Mouse (Mus musculus) hindbrain, embryonic 11.5 days (tissue): ENCODE measurements around the gene Cpa2. TPM values are rescaled to one million over a fixed set of nuclear protein-coding genes. Genes with fewer than 3 reads are reported as not detected.

Experiments used
- ATAC-seq: fragments of 200-750 bp; cut with Nextera tagmentation; 2 replicates; pipeline ENCODE4 v1.8.0; 2017; ENCODE audit warnings: mild to moderate bottlenecking, moderate TSS enrichment, moderate library complexity; ENCODE audit not compliant: low FRiP score
- DNase-seq: peaks from one replicate; pipeline ENCODE4 v3.0.0-alpha.2; 2015; ENCODE audit warnings: low spot score
- H3K27ac ChIP-seq: fragments of 300-500 bp; sonication (generic); 2 replicates; pipeline ENCODE4 v1.5.1; 2014; ENCODE audit warnings: mild to moderate bottlenecking, low read depth, low read length
- H3K27me3 ChIP-seq: fragments of 300-500 bp; sonication (generic); 2 replicates; pipeline ENCODE4 v1.6.1; 2014; ENCODE audit warnings: mild to moderate bottlenecking, low read length, moderate library complexity, mixed read lengths; ENCODE audit not compliant: control insufficient read depth, insufficient read depth
- H3K36me3 ChIP-seq: fragments of 300-500 bp; sonication (generic); 2 replicates; pipeline ENCODE4 v1.6.1; 2014; ENCODE audit warnings: mild to moderate bottlenecking, low read length, moderate library complexity, mixed read lengths; ENCODE audit not compliant: control insufficient read depth, insufficient read depth
- H3K4me1 ChIP-seq: fragments of 300-500 bp; sonication (generic); replicated peaks from 2 replicates; pipeline ENCODE4 v1.6.1; 2014; ENCODE audit warnings: low read length, mixed read lengths; ENCODE audit not compliant: control insufficient read depth, insufficient read depth
- H3K4me2 ChIP-seq: fragments of 300-500 bp; sonication (generic); replicated peaks from 2 replicates; pipeline ENCODE4 v1.6.1; 2014; ENCODE audit warnings: mild to moderate bottlenecking, low read depth, low read length
- H3K4me3 ChIP-seq: fragments of 300-500 bp; sonication (generic); 2 replicates; pipeline ENCODE4 v1.5.1; 2014; ENCODE audit warnings: low read depth, low read length
- H3K9ac ChIP-seq: fragments of 300-500 bp; sonication (generic); 2 replicates; pipeline ENCODE4 v1.6.1; 2014; ENCODE audit warnings: low read depth, low read length
- H3K9me3 ChIP-seq: fragments of 300-500 bp; sonication (generic); 2 replicates; pipeline ENCODE4 v1.6.1; 2016; ENCODE audit warnings: low read length; ENCODE audit not compliant: control insufficient read depth
- WGBS: fragments of 180-500 bp; shearing (Covaris S2); extraction: QIAGEN DNeasy Blood & Tissue Kit; methylation state at CpG from one replicate; pipeline ENCODE4 v1.1.7; 2014; 5-methylcytosine and 5-hydroxymethylcytosine counted together
- polyA plus RNA-seq: library from polyadenylated mRNA; unstranded; fragments of >200 nt; fragmentation: Nextera tagmentation; extraction: Ambion mirVana; gene quantifications from 2 replicates; pipeline ENCODE4 v1.2.1, GENCODE M21; 2014

Cpa2 gene
- polyA plus RNA-seq: 6.8 and 9.4 TPM in 2 replicates

GRCm38 (mm10) chr6:30541009-30541799 lies at the start of gene Cpa2:
TSS of gene Cpa2 (plus strand) at chr6:30541582.
- Histone ChIP-seq H3K27ac (no peak within 1 kb of the TSS), H3K9ac (no peak within 1 kb of the TSS), H3K9me3 (no peaks in the 10 kb centered on the region), H3K4me3 (no peak within 1 kb of the TSS), H3K4me1 (peaks cover 2% of the 10 kb centered on the region; the same call in 1 of the 2 replicates), H3K4me2 (no peak within 1 kb of the TSS), H3K27me3 (no peaks in the 10 kb centered on the region), H3K36me3 (no peaks in the 10 kb centered on the region)
- DNase-seq (no peak), ATAC-seq (no peak)
- 74% methylated on average over 11 of the region's 11 CpGs for WGBS

DNA sequence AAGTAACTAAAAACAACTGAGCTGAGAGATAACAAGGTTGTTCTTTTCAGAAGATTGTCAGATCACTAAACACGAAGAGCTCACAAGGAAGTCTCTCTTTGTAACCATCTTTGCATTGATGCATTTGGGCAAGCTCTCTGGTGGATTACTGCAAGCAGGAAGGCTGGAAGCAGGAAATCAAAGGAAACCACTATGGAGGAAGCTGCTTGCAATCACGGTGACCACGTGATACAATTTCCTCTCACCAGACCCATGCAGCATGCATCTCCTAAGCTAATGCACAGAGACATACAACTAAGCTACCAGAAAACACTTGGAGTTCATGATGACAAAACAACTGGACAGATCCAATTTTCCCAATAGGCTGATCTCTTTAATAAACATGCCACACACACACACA lies 42.3 kb upstream of the Cpa2 start:
- Histone ChIP-seq H3K9me3 (no peaks in the 10 kb centered on the region), H3K27ac (no peak overlapping the region), H3K4me3 (no peak overlapping the region), H3K36me3 (0 out of 2 replicates have a peak, but pooled peaks cover 2% of the 10 kb centered on the region), H3K27me3 (no peaks in the 10 kb centered on the region), H3K4me2 (no peak overlapping the region), H3K9ac (no peak overlapping the region), H3K4me1 (no peaks in the 10 kb centered on the region)
- ATAC-seq (no peak), DNase-seq (no peak)
- 88% methylated on average over 3 of the region's 3 CpGs for WGBS

DNA sequence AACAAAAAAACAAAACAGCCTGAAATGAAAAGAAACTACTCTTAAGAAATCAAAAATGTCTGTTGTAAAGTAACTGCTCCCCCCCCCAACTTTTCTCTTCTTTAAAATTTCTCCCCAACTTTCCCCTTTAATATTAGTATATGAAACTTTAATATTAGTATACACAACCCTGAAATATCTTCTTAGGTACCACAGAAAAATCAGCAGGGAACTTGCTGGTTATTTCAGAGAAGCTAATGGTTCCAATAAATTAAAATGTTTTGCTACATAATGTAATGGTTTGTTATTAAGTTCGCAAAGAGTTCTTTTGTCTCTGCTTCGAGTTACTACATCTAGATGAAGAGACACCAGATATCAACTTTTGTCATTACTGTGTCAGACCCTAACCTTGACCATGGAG lies 32.6 kb upstream of the Cpa2 start:
- Histone ChIP-seq H3K4me3 (peak overlapping the region; percentile 59), H3K27me3 (no peaks in the 10 kb centered on the region), H3K4me2 (peak overlapping the region; percentile 58), H3K27ac (peak overlapping the region; percentile 96), H3K9ac (peak overlapping the region; percentile 87), H3K36me3 (no peaks in the 10 kb centered on the region), H3K9me3 (no peaks in the 10 kb centered on the region), H3K4me1 (peaks cover 4% of the 10 kb centered on the region)
- DNase-seq (no peak), ATAC-seq (no peak)
- 7% methylated on average over 2 of the region's 2 CpGs for WGBS

DNA sequence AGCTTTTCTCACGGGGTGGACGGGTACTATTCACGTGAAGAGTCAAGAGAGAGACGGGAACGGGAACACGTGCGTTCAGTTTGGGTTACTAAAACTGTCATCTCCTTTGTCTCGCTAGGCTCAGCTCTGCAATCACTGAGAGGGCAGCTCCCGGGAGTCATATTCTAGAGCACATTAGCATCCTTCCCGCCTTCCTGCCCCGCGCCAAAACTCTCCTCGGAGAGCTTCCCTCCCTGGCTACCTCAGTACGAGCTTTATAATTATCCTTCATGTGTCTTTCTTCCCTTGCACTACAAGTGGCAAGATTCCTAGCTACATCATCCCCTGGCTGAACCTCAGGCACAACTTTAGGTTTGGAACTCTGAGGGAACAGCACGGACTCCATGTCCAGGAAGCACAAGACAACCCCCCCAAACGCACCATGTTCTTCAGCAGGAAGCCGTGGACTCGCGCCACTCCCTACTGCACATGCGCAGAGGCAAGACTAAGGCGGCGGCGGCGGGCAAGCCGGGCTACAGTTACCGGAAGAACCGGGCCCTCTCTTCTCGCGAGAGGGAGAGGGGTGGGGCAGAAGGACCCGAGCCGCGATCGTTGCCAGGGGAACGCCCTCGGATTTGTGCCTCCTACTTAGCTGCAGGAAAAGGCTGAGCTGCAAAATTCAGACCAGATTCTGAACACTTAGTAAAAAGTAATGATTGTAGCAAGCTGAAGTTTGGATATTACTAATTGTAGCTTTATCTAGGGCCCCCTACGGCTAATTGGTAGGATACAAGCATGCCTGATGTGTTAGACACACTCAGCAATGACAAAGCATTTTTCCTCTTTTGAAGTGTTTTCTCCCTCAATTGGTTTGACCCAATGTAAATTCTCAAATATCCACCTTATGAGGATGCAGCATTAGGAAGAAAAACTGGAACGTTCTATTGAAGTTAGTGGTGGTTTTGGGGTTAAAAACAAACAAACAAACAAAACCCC lies 31.8 kb upstream of the Cpa2 start, which contains the start of the genes Tmem209 and Ssmem1:
Tmem209 (minus strand) TSS at position 519 of the 975 bp plus-strand sequence.
Ssmem1 (plus strand) TSS at position 585 of the 975 bp plus-strand sequence.
- WGBS: under 1% methylated on average over 37 of the region's 37 CpGs
- H3K9ac ChIP-seq: peak within 1 kb of the TSS; percentile 87
- DNase-seq (peak; percentile 99), ATAC-seq (peak; percentile 97)
- H3K27ac ChIP-seq: peak within 1 kb of the TSS; percentile 96
- H3K27me3 ChIP-seq: no peaks in the 10 kb centered on the region
- peak within 1 kb of the TSS; percentile 58 for H3K4me2 ChIP-seq
- peaks cover 4% of the 10 kb centered on the region for H3K4me1 ChIP-seq
- H3K9me3 ChIP-seq: no peaks in the 10 kb centered on the region
- no peaks in the 10 kb centered on the region for H3K36me3 ChIP-seq
- peak within 1 kb of the TSS; percentile 59 for H3K4me3 ChIP-seq

GRCm38 (mm10) chr6:30510291-30510690 lies 31.1 kb upstream of the Cpa2 start:
- H3K27me3 ChIP-seq: no peaks in the 10 kb centered on the region
- no peaks in the 10 kb centered on the region for H3K36me3 ChIP-seq
- 69% methylated on average over 5 of the region's 5 CpGs for WGBS
- no peaks in the 10 kb centered on the region for H3K9me3 ChIP-seq
- peak overlapping the region; percentile 87 for H3K9ac ChIP-seq
- DNase-seq: peak; percentile 16
- ATAC-seq: no peak
- peak overlapping the region; percentile 96 for H3K27ac ChIP-seq
- peak overlapping the region; percentile 41 for H3K4me2 ChIP-seq
- no peak overlapping the region for H3K4me3 ChIP-seq
- H3K4me1 ChIP-seq: peaks cover 4% of the 10 kb centered on the region

DNA sequence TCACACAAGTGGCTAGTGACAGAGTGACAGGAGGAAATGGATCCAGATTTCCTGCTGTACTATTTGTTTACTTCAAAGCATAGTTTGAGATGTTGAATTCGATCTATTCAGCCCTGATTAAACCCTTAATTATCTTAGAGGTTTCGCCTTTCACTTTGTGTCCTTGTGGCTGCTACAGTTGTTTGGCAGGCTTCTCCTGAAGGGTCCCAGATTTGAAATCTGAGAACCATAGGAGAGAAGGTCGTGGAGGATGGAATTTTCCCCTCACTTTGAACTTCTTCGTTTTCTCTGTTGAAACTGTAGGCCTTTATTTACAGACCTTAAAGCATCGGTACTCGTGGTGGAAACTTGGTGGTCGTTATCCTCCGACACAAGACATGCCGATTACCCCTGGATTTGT lies 27.1 kb upstream of the Cpa2 start:
- Histone ChIP-seq H3K4me2 (no peak overlapping the region), H3K9ac (no peak overlapping the region), H3K27ac (no peak overlapping the region), H3K4me3 (no peak overlapping the region), H3K36me3 (no peaks in the 10 kb centered on the region), H3K27me3 (no peaks in the 10 kb centered on the region), H3K4me1 (peaks cover 4% of the 10 kb centered on the region), H3K9me3 (no peaks in the 10 kb centered on the region)
- ATAC-seq (no peak), DNase-seq (no peak)
- 36% methylated on average over 9 of the region's 9 CpGs for WGBS

DNA sequence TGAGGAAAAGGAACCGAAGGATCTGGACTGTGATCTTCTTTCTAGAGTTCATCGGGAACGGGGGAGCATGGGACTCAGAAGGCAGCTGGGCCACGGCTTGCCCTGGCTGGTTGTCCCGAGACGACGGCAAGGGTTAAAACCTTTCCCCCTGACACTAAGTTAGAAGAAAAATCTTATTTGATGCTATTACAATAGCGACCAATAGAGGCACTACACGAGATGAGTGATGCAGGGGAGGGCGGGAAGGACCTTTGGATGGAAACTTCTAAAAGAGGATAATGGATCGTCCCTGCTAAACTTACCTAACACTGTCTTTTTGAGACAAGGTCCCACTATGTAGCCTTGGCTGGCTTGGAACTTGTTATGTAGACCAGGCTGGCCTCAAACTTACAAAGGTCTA lies 21.0 kb upstream of the Cpa2 start:
- Histone ChIP-seq H3K4me1 (no peaks in the 10 kb centered on the region), H3K27me3 (no peaks in the 10 kb centered on the region), H3K36me3 (no peaks in the 10 kb centered on the region), H3K9me3 (no peaks in the 10 kb centered on the region), H3K27ac (no peak overlapping the region), H3K4me3 (no peak overlapping the region), H3K9ac (no peak overlapping the region), H3K4me2 (no peak overlapping the region)
- WGBS: 64% methylated on average over 11 of the region's 11 CpGs
- DNase-seq (no peak), ATAC-seq (no peak)

- no peaks in the 10 kb centered on the region for H3K27me3 ChIP-seq
- H3K4me1 ChIP-seq: no peaks in the 10 kb centered on the region
- H3K4me2 ChIP-seq: no peak overlapping the region
- H3K36me3 ChIP-seq: no peaks in the 10 kb centered on the region
- 52% methylated on average over 7 of the region's 7 CpGs for WGBS
- peak overlapping the region; percentile 49; the same call in 1 of the 2 replicates for H3K27ac ChIP-seq
- ATAC-seq (no peak), DNase-seq (no peak)
- H3K9ac ChIP-seq: no peak overlapping the region
- H3K4me3 ChIP-seq: no peak overlapping the region
- no peaks in the 10 kb centered on the region for H3K9me3 ChIP-seq
Observed at GRCm38 (mm10) chr6:30525456-30526332, 15.7 kb upstream of the Cpa2 start.
